Mouse (Mus musculus): ENCODE measurements around the gene Ndufv2.

DNA sequence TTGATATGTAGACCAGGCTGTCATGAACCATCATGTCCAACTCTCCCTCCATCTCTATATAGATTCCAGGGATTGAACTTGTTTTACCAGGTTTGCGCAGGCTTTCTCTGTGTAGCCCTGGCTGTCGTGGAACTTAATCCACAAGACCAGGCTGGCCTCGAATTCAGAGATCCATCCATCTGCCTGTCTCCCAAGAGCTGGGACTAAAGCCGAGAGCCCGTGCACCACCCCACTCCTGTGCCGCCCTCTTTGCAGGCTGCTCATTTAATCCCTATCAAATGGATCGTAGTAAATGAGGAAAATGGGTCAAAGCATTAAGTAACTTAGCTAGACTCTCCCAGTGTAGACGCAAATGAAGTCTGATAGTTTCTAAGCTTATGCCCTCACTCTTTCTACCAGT, 6.1 kb upstream of the Ndufv2 start:
- no peak for TF ChIP-seq POLR2A (IDR thresholded peaks at IDR 0.05; ENCODE audit: borderline replicate concordance, low read depth, low read length)
- no peak for TF ChIP-seq CTCF (IDR thresholded peaks at IDR 0.05; ENCODE audit: low read depth, low read length)
